Comparison of ENCODE assay signal across 1 mouse cellular context in genomic region chr1:66691772-66692171, GRCm38 (mm10).
TF ChIP-seq lines count a peak whose summit lies in the region.

No protein-coding gene starts in this region.

TF ChIP-seq in MEL, 35 proteins besides CTCF, POLR2A, EP300 and RAD21 (continued from another document):
- TF ChIP-seq USF2 (IDR thresholded peaks at IDR 0.05; ENCODE audit: borderline replicate concordance in 1 of 2, insufficient read depth in 1 of 2, low read depth in 1 of 2, low read length in 2 of 2), result 0 out of 4 replicates have a peak, but pooled peaks of 1 of the 2 experiments have one; percentile 8
- no peak for TF ChIP-seq GABPA (IDR thresholded peaks at IDR 0.05; ENCODE audit: low read depth, low read length)
TF ChIP-seq in MEL: peak in this region for 2.
